Mouse (Mus musculus) spleen, adult 2 months (tissue): ENCODE measurements around the gene Grid2.

Experiments
- CTCF ChIP-seq: fragments of 200-500 bp; IDR thresholded peaks from 2 replicates; pipeline ENCODE4 v1.5.1; 2011; ENCODE audit warnings: mild to moderate bottlenecking, inconsistent platforms; ENCODE audit not compliant: insufficient read depth, insufficient read length, insufficient replicate concordance; ENCODE audit errors: extremely low read depth
- POLR2A ChIP-seq: fragments of 200-500 bp; IDR thresholded peaks from 2 replicates; pipeline ENCODE4 v1.6.1; 2011; ENCODE audit warnings: low read depth, low read length, inconsistent platforms

GRCm38 (mm10) chr6:64251041-64251440 lies 995.4 kb downstream of the Grid2 start:
- TF ChIP-seq POLR2A: no peak
- no peak for TF ChIP-seq CTCF
